Mouse (Mus musculus) left cerebral cortex, adult 2 months (tissue): Measurements from ENCODE around the gene Cfap221. TPM values are rescaled to one million over a fixed set of nuclear protein-coding genes. Genes with fewer than 3 reads are reported as not detected.

Source experiments
- DNase-seq, 2 experiments: peaks; one replicate each; pipeline ENCODE4 v3.0.0; 2021 to 2022; ENCODE audit warnings: low spot score in 2 of 2, mixed read lengths in 1 of 2; ENCODE audit errors: extremely low spot score in 1 of 2
- H3K27ac ChIP-seq: fragments of 200-600 bp; 2 replicates; pipeline ENCODE4 v1.8.1; 2022
- H3K4me3 ChIP-seq: fragments of 200-600 bp; 2 replicates; pipeline ENCODE4 v1.8.1; 2022
- CTCF ChIP-seq: fragments of 200-600 bp; IDR thresholded peaks from 2 replicates; pipeline ENCODE4 v1.8.1; 2022; ENCODE audit warnings: antibody characterized with exemption, mild to moderate bottlenecking, moderate library complexity
- intact Hi-C: fragments of 180-260 bp; cut with DNase I; formaldehyde crosslinking; loops from one replicate; pipeline ENCODE4 v1.15.1; 2025
- long read RNA-seq, 2 experiments: library from polyadenylated mRNA; stranded (forward); transcript quantifications; one replicate each; pipeline ENCODE4 v2.0.0; 2021; ENCODE audit warnings: borderline mapping rate in 2 of 2
- total RNA-seq, 2 experiments: library from RNA; stranded (reverse); gene quantifications; 2 replicates each; pipeline ENCODE4 v1.2.3; 2021

The Cfap221 gene
- total RNA-seq = under 1 TPM; 0.20 to 0.79 TPM
- long read RNA-seq, experiment 1, partial matches to known transcripts = 0 of 1 reads
- long read RNA-seq, experiment 1, other reads (novel, unspliced or antisense) = 1 of 1 reads
- long read RNA-seq, experiment 2 = 0 reads

GRCm38 (mm10) chr1:119996798-119997581 lies at the start of gene Cfap221:
Cfap221 (minus strand) TSS chr1:119997234.
- DNase-seq = peak; percentile 64 to 67
- intact Hi-C loops = no loop called here
- Histone ChIP-seq H3K27ac (no peak within 1 kb of the TSS), H3K4me3 (peak within 1 kb of the TSS; percentile 51)
- TF ChIP-seq CTCF = no peak

- DNase-seq = no peak
- H3K4me3 ChIP-seq = no peak overlapping the region
- intact Hi-C loops = no loop called here
- H3K27ac ChIP-seq = no peak overlapping the region
- no peak for TF ChIP-seq CTCF
Measured at GRCm38 (mm10) chr1:120044584-120044983, 47.5 kb upstream of the Cfap221 start.

- intact Hi-C loops = no loop called here
- Histone ChIP-seq H3K4me3 (no peak overlapping the region), H3K27ac (no peak overlapping the region)
- TF ChIP-seq CTCF = no peak
- no peak for DNase-seq
Measured at GRCm38 (mm10) chr1:120042421-120042820, 45.4 kb upstream of the Cfap221 start.

DNA sequence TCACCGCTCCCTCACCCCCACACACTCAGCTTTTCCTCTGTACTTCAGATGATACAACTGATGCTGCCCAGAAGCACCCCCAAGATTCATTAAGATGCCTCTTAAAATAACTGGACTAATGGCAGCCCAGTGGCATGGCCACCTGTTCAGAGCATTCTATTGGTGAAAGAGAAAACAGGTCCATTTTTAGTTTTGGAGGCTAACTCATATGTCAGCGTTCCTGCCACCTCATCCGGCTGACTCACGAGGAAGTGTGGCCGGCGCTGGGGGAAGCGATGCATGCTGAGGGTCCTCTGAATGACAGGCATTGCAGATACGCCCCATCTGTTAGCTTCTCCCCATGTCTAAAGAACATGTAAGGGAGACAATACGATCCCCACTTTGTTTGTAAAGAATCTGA lies 41.6 kb upstream of the Cfap221 start:
- TF ChIP-seq CTCF = no peak
- Histone ChIP-seq H3K27ac (no peak overlapping the region), H3K4me3 (no peak overlapping the region)
- no peak for DNase-seq
- intact Hi-C loops = no loop called here

- no peak for TF ChIP-seq CTCF
- Histone ChIP-seq H3K27ac (no peak overlapping the region), H3K4me3 (no peak overlapping the region)
- intact Hi-C loops = no loop called here
- no peak for DNase-seq
Measured at GRCm38 (mm10) chr1:120037021-120037683, 40.1 kb upstream of the Cfap221 start.

- no peak for DNase-seq
- Histone ChIP-seq H3K27ac (no peak overlapping the region), H3K4me3 (no peak overlapping the region)
- TF ChIP-seq CTCF = no peak
- intact Hi-C loops = no loop called here
Measured at GRCm38 (mm10) chr1:120035456-120036034, 38.5 kb upstream of the Cfap221 start.

- TF ChIP-seq CTCF = no peak
- intact Hi-C loops = loop anchor here (5.0 kb wide), 2 partner anchors 118 to 513 kb away; no protein-coding TSS in a partner anchor
- DNase-seq = no peak
- Histone ChIP-seq H3K27ac (no peak overlapping the region), H3K4me3 (no peak overlapping the region)
Measured at GRCm38 (mm10) chr1:120034793-120035192, 37.8 kb upstream of the Cfap221 start.

GRCm38 (mm10) chr1:120033469-120033854 lies 36.4 kb upstream of the Cfap221 start:
- no peak for TF ChIP-seq CTCF
- H3K27ac ChIP-seq = no peak overlapping the region
- no peak overlapping the region for H3K4me3 ChIP-seq
- DNase-seq = no peak
- intact Hi-C loops = loop anchor here (1.0 to 5.0 kb wide), 3 partner anchors 60 to 514 kb away; no protein-coding TSS in a partner anchor

- intact Hi-C loops = loop anchor here (1.0 to 5.0 kb wide), 3 partner anchors 60 to 514 kb away; no protein-coding TSS in a partner anchor
- Histone ChIP-seq H3K4me3 (no peak overlapping the region), H3K27ac (no peak overlapping the region)
- peak; percentile 90 for TF ChIP-seq CTCF
- DNase-seq = peak; percentile 71 to 73
Measured at GRCm38 (mm10) chr1:120032804-120033468, 35.9 kb upstream of the Cfap221 start.

DNA sequence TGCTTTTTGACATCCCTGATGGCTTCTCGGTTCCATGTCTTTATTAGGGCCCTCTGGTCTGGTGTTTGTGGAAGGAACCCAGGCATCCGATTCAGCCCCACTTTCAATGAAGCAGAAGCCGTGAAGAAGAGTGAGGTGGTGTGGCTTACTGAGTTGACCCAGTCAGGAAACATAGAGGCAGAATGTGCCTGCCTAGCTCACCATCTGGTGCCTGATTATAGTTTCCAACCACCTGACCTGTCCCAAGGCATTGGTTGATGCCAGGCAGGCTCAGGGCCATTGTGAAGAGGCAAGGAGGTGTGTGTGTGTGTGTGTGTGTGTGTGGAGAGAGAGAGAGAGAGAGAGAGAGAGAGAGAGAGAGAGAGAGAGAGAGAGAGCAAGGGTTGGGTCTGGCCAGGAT lies 33.4 kb upstream of the Cfap221 start:
- intact Hi-C loops = loop anchor here (5.0 kb wide), 2 partner anchors 122 to 517 kb away; no protein-coding TSS in a partner anchor
- Histone ChIP-seq H3K27ac (no peak overlapping the region), H3K4me3 (no peak overlapping the region)
- no peak for DNase-seq
- no peak for TF ChIP-seq CTCF

GRCm38 (mm10) chr1:120027693-120028092 lies 30.7 kb upstream of the Cfap221 start:
- no peak for DNase-seq
- no peak overlapping the region for H3K4me3 ChIP-seq
- no peak for TF ChIP-seq CTCF
- H3K27ac ChIP-seq = no peak overlapping the region
- intact Hi-C loops = no loop called here
